Mouse (Mus musculus) liver, postnatal 0 days (tissue): ENCODE data around the gene Snu13.

Source experiments
- CTCF ChIP-seq: sonication (generic); IDR thresholded peaks from 2 replicates; pipeline ENCODE4 v1.5.1; 2016; ENCODE audit warnings: antibody characterized with exemption, low read depth
- EP300 ChIP-seq: IDR thresholded peaks from 2 replicates; pipeline ENCODE4 v1.6.1; 2016; ENCODE audit warnings: antibody characterized with exemption, low read depth, mild to moderate bottlenecking

- TF ChIP-seq CTCF: peak; percentile 9; the same call in 1 of the 2 replicates
- TF ChIP-seq EP300: no peak
These were observed 31.9 kb downstream of the Snu13 start for GRCm38 (mm10) chr15:82015392-82016100.
